Mouse (Mus musculus): ENCODE measurements around the gene Atl3. TPM values are rescaled to one million over a fixed set of nuclear protein-coding genes. Genes with fewer than 3 reads are reported as not detected.
A peak's percentile ranks its signal among the peaks of the same experiment; 100 is the strongest.

Gene Atl3
- polyA plus RNA-seq (2015; fragmentation: Nextera tagmentation; extraction: Ambion mirVana): 6.0 and 6.3 TPM in 2 replicates

DNA sequence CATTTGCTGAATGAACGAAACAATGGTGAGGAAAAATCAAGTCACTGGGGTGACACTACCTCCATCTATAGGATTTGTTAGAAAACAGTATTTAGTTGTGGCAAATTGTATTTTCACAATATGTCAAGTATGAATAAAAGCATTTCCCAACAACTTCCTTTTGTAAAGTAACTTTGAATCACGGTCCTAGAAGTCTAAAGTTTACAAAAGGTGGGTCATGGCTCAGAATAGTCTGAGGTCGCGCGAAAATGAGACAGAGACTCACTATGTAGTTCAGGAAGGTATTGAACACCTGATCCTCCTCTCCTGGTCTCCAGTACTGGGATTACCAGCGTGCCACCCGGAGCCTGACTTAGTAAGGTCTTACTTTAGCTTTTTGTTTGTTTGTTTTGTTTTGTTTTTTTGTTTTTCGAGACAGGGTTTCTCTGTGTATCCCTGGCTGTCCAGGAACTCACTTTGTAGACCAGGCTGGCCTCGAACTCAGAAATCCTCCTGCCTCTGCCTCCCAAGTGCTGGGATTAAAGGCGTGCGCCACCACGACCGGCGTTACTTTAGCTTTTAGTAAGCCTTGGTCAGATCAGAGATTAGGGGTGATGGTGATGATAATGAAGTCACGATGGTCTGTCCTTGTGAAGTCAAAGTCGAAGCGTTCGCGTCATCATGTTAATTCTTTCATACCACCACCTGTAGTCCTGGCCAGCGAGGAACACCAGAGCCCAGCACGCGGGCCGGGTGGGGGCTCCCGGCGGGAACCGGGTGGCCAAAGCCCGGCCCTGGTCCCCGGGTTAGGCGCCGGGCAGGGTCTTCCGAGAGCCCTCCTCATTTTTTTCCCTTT, at the start of gene Atl3:
TSS of gene Atl3 (plus strand) at position 689 of the 835 bp plus-strand sequence.
- H3K4me2 ChIP-seq (replicated peaks): peak within 1 kb of the TSS; percentile 70
- 31% methylated on average over 31 of the region's 31 CpGs for WGBS
- no peaks in the 10 kb centered on the region for H3K27me3 ChIP-seq
- H3K36me3 ChIP-seq: no peaks in the 10 kb centered on the region
- no peak for ATAC-seq
- H3K4me1 ChIP-seq (replicated peaks): peaks cover 5% of the 10 kb centered on the region; the same call in 1 of the 2 replicates
- H3K27ac ChIP-seq: peak within 1 kb of the TSS; percentile 96
- H3K9me3 ChIP-seq: no peaks in the 10 kb centered on the region
- peak within 1 kb of the TSS; percentile 66 for H3K4me3 ChIP-seq (replicated peaks)
- peak within 1 kb of the TSS; percentile 83 for H3K9ac ChIP-seq (replicated peaks)

GRCm38 (mm10) chr19:7445105-7445504, 48.7 kb upstream of the Atl3 start:
- WGBS: 96% methylated on average over 2 of the region's 2 CpGs
- Histone ChIP-seq H3K9me3 (0 out of 2 replicates have a peak, but pooled peaks cover 3% of the 10 kb centered on the region), H3K4me3 (replicated peaks) (no peak overlapping the region), H3K9ac (replicated peaks) (no peak overlapping the region), H3K27me3 (no peaks in the 10 kb centered on the region), H3K4me1 (replicated peaks) (peaks cover 9% of the 10 kb centered on the region; the same call in 1 of the 2 replicates), H3K36me3 (peaks cover 37% of the 10 kb centered on the region), H3K27ac (no peak overlapping the region), H3K4me2 (replicated peaks) (no peak overlapping the region)
- ATAC-seq: no peak

DNA sequence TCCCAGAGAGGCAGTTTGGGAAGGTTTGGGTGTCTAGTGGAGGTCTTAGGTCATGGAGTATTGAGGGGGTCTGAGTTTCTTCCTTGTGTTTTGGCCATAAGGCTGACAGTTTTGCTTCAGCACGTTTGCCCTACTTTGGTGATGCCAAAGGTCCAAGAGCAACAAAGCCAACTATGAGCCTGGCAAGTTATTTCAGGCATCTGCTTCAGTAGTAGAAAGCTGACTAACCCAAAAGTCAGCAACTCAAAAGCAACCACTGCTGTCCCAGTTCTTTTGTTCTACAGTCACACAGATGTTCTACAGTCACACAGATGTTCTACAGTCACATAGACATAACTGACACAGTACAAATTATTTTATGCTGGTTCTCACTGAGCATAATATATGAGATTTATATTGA, 48.2 kb upstream of the Atl3 start:
- no peak for ATAC-seq

DNA sequence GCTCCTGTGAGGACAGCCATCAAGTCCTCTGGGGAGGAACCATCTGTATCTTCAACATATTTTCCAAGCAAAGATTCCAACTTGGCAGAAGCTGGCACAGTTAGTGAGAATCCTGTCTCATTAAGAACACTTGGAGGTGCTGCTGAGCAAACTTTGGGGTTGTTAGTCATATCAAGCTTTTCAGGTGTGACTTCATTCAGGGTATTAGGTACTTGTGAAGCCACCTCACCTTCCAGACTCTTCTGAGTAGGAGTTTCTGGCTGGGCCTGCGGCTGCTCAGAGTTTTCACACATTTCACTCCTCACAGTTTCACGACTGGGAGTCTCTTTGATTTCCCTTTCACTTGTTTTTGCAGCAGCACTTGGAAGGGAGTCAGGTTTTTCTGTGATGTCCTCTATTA, 37.0 kb upstream of the Atl3 start:
- H3K4me1 ChIP-seq (replicated peaks): 0 out of 2 replicates have a peak, but pooled peaks cover 16% of the 10 kb centered on the region
- peaks cover 19% of the 10 kb centered on the region; the same call in 1 of the 2 replicates for H3K36me3 ChIP-seq
- H3K9ac ChIP-seq (replicated peaks): no peak overlapping the region
- no peak overlapping the region for H3K4me2 ChIP-seq (replicated peaks)
- H3K27me3 ChIP-seq: no peaks in the 10 kb centered on the region
- no peak overlapping the region for H3K27ac ChIP-seq
- no peak overlapping the region for H3K4me3 ChIP-seq (replicated peaks)
- ATAC-seq: no peak
- WGBS: 86% methylated on average over 2 of the region's 2 CpGs
- H3K9me3 ChIP-seq: no peaks in the 10 kb centered on the region

More for the DNA sequence above, 48.2 kb upstream of the Atl3 start:
- no peak overlapping the region for H3K4me3 ChIP-seq (replicated peaks)
- 0 out of 2 replicates have a peak, but pooled peaks cover 3% of the 10 kb centered on the region for H3K9me3 ChIP-seq
- H3K36me3 ChIP-seq: peaks cover 38% of the 10 kb centered on the region
- H3K27me3 ChIP-seq: no peaks in the 10 kb centered on the region
- H3K4me1 ChIP-seq (replicated peaks): peaks cover 9% of the 10 kb centered on the region; the same call in 1 of the 2 replicates
- H3K4me2 ChIP-seq (replicated peaks): no peak overlapping the region
- H3K9ac ChIP-seq (replicated peaks): no peak overlapping the region
- WGBS: 93% methylated on average over 1 of the region's 1 CpGs
- no peak overlapping the region for H3K27ac ChIP-seq

GRCm38 (mm10) chr19:7458901-7459300, 34.9 kb upstream of the Atl3 start:
- Histone ChIP-seq H3K36me3 (peaks cover 24% of the 10 kb centered on the region; the same call in 1 of the 2 replicates), H3K27me3 (no peaks in the 10 kb centered on the region), H3K9me3 (no peaks in the 10 kb centered on the region), H3K4me1 (replicated peaks) (0 out of 2 replicates have a peak, but pooled peaks cover 16% of the 10 kb centered on the region), H3K9ac (replicated peaks) (no peak overlapping the region), H3K27ac (no peak overlapping the region), H3K4me3 (replicated peaks) (no peak overlapping the region), H3K4me2 (replicated peaks) (no peak overlapping the region)
- no peak for ATAC-seq

- Histone ChIP-seq H3K4me1 (replicated peaks) (0 out of 2 replicates have a peak, but pooled peaks cover 16% of the 10 kb centered on the region), H3K9ac (replicated peaks) (no peak overlapping the region), H3K4me3 (replicated peaks) (no peak overlapping the region), H3K27ac (no peak overlapping the region), H3K9me3 (no peaks in the 10 kb centered on the region), H3K4me2 (replicated peaks) (no peak overlapping the region), H3K36me3 (peaks cover 24% of the 10 kb centered on the region; the same call in 1 of the 2 replicates), H3K27me3 (no peaks in the 10 kb centered on the region)
- no peak for ATAC-seq
- WGBS: 86% methylated on average over 2 of the region's 2 CpGs
Measured at GRCm38 (mm10) chr19:7459370-7459769, 34.5 kb upstream of the Atl3 start.

DNA sequence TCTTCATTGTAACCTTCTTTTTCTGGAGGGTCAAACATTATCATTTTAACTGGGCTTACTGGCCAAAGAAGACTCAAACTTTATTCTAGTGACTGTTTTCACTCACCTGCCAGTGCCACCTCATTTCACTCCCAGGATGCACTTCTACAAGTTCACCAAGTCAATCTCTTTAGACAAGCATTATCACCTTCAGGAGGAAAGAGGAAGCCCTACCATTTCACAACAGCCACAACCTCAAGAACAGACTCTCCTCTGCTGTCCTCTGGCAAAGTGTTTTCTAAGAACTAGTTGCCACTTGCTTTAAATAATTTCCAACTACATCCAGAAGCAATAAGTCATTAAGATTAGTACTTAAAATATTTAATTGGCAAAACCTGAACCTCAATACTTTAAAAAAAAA, 25.9 kb upstream of the Atl3 start:
- Histone ChIP-seq H3K9me3 (no peaks in the 10 kb centered on the region), H3K4me2 (replicated peaks) (no peak overlapping the region), H3K36me3 (peaks cover 28% of the 10 kb centered on the region), H3K27me3 (no peaks in the 10 kb centered on the region), H3K27ac (no peak overlapping the region), H3K4me3 (replicated peaks) (no peak overlapping the region), H3K9ac (replicated peaks) (no peak overlapping the region), H3K4me1 (replicated peaks) (peaks cover 6% of the 10 kb centered on the region; the same call in 1 of the 2 replicates)
- no peak for ATAC-seq

DNA sequence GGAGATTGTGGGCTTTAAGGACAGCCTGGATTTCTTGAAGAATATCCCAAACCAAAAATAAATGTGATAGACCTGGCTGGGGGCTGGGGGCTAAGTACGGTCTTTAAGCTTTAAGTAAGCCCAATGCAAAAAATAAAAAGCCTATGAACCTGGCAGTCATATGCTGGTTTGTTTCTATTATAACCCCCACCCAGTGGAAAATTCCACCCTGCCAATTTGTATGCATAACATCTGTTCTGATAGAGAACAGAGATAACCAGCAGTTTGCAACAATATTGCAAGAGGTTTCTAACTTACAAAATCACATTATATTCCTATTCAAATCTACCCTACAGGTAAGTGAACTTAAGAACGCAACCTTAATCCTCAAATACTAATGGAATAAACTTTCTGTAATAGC, 23.2 kb upstream of the Atl3 start:
- Histone ChIP-seq H3K27me3 (no peaks in the 10 kb centered on the region), H3K9ac (replicated peaks) (no peak overlapping the region), H3K27ac (no peak overlapping the region), H3K4me2 (replicated peaks) (no peak overlapping the region), H3K36me3 (peaks cover 30% of the 10 kb centered on the region), H3K4me1 (replicated peaks) (peaks cover 6% of the 10 kb centered on the region; the same call in 1 of the 2 replicates), H3K4me3 (replicated peaks) (no peak overlapping the region), H3K9me3 (no peaks in the 10 kb centered on the region)
- 94% methylated on average over 2 of the region's 2 CpGs for WGBS
- no peak for ATAC-seq

DNA sequence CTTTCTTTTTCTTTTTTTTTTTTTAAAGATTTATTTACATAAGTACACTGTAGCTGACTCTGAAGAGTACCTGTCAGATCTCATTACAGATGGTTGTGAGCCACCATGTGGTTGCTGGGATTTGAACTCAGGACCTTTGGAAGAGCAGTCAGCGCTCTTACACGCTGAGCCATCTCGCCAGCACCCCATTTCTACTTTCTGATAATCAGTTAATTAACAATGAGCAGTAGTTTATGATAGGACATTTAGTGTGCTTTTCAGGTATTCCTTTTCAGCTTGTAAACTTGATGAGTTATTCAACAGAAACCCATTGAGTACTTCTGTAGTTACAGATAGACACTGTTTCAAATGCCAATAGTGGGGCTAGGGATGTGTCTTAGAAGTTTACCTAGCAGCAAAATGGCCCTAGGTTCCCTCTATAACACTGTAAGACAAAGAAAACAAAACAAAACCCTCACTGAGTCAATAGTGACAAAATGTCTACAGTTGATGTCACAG, 14.0 kb upstream of the Atl3 start:
- peak overlapping the region; percentile 80 for H3K4me2 ChIP-seq (replicated peaks)
- H3K4me1 ChIP-seq (replicated peaks): peaks cover 46% of the 10 kb centered on the region
- 95% methylated on average over 3 of the region's 3 CpGs for WGBS
- no peak overlapping the region for H3K27ac ChIP-seq
- no peak overlapping the region for H3K9ac ChIP-seq (replicated peaks)
- H3K9me3 ChIP-seq: no peaks in the 10 kb centered on the region
- H3K36me3 ChIP-seq: no peaks in the 10 kb centered on the region; the same call in 1 of the 2 replicates
- no peak for ATAC-seq
- H3K27me3 ChIP-seq: no peaks in the 10 kb centered on the region
- peak overlapping the region; percentile 97 for H3K4me3 ChIP-seq (replicated peaks)

- Histone ChIP-seq H3K9me3 (no peaks in the 10 kb centered on the region), H3K27me3 (no peaks in the 10 kb centered on the region), H3K36me3 (no peaks in the 10 kb centered on the region; the same call in 1 of the 2 replicates), H3K27ac (peak overlapping the region; percentile 100), H3K4me3 (replicated peaks) (peak overlapping the region; percentile 97), H3K9ac (replicated peaks) (peak overlapping the region; percentile 100), H3K4me2 (replicated peaks) (peak overlapping the region; percentile 80), H3K4me1 (replicated peaks) (peaks cover 46% of the 10 kb centered on the region)
- ATAC-seq: peak; percentile 53
- 1% methylated on average over 12 of the region's 12 CpGs for WGBS
Measured at GRCm38 (mm10) chr19:7481541-7482265, 12.1 kb upstream of the Atl3 start.

GRCm38 (mm10) chr19:7482266-7482598, 11.6 kb upstream of the Atl3 start:
- peak overlapping the region; percentile 100 for H3K9ac ChIP-seq (replicated peaks)
- no peaks in the 10 kb centered on the region for H3K9me3 ChIP-seq
- ATAC-seq: no peak
- peaks cover 42% of the 10 kb centered on the region for H3K4me1 ChIP-seq (replicated peaks)
- peak overlapping the region; percentile 100 for H3K27ac ChIP-seq
- H3K4me3 ChIP-seq (replicated peaks): peak overlapping the region; percentile 97
- peak overlapping the region; percentile 80 for H3K4me2 ChIP-seq (replicated peaks)
- no peaks in the 10 kb centered on the region; the same call in 1 of the 2 replicates for H3K36me3 ChIP-seq
- no peaks in the 10 kb centered on the region for H3K27me3 ChIP-seq
- 0% methylated on average over 7 of the region's 7 CpGs for WGBS
